ENCODE assay signal across 19 mouse cellular contexts in the genomic region with DNA sequence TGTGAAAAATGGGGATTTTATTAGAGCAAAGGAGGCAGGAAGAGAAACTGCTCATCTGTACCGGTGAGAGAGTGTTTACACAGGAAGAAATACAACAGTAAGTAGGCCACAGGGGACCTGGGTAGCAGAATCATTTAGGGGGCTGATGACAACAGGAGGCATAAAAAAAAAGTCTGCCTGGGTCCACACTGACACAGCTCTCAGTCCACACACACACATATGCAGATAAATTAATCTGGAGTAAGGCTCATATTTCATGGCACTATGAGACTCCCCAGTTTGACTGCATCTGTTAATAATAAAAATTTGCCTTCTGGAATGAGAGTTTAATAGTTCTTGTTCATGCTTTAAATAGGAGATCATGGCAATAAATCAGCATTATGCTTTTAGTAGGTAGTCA.
A peak's percentile ranks its signal among the peaks of the same experiment; 100 is the strongest.
DNase-seq lines count a peak whose midpoint lies in the region; ATAC-seq and TF ChIP-seq lines count a peak whose summit lies in the region.
"Had no signal": no experiment of that assay in that cellular context is flagged by ENCODE, and none has a peak within 500 bp of the region (broad histone marks: within the 10 kb centered on the region; RNA-seq: fewer than 3 reads in every experiment).

No protein-coding gene starts in this region.

- no peak overlapping the region for H3K4me3 ChIP-seq in embryonic facial prominence, embryonic 11.5 days (ENCODE audit: low read depth, low read length)
- H3K4me3 ChIP-seq in embryonic facial prominence, embryonic 10.5 days = no peak overlapping the region
- H3K4me3 ChIP-seq in limb, embryonic 14.5 days (replicated peaks; ENCODE audit: low read length) = no peak overlapping the region
- no peak overlapping the region for H3K4me3 ChIP-seq in kidney, embryonic 16.5 days (ENCODE audit: low read length)
- H3K4me3 ChIP-seq: forebrain, embryonic 12.5 days; heart, embryonic 12.5 days; hindbrain, embryonic 10.5 days had no signal

- H3K27ac ChIP-seq in embryonic facial prominence, embryonic 11.5 days (replicated peaks; ENCODE audit: low read depth, low read length) = no peak overlapping the region
- no peak overlapping the region for H3K27ac ChIP-seq in embryonic facial prominence, embryonic 10.5 days (replicated peaks)
- H3K27ac ChIP-seq in limb, embryonic 14.5 days (replicated peaks; ENCODE audit: low read depth, low read length) = no peak overlapping the region
- H3K27ac ChIP-seq in kidney, embryonic 16.5 days (ENCODE audit: low read length) = no peak overlapping the region
- H3K27ac ChIP-seq: forebrain, embryonic 12.5 days; hindbrain, embryonic 10.5 days; hindbrain, embryonic 14.5 days had no signal

- no peak overlapping the region for H3K9ac ChIP-seq in embryonic facial prominence, embryonic 11.5 days (replicated peaks; ENCODE audit: low read length)
- no peak overlapping the region for H3K9ac ChIP-seq in limb, embryonic 14.5 days (ENCODE audit: low read depth, low read length, severe bottlenecking)
- H3K9ac ChIP-seq in kidney, embryonic 16.5 days (replicated peaks; ENCODE audit: low read length) = no peak overlapping the region
- H3K9ac ChIP-seq: forebrain, embryonic 12.5 days; heart, embryonic 12.5 days; hindbrain, embryonic 14.5 days had no signal

- DNase-seq in embryonic facial prominence, embryonic 11.5 days (ENCODE audit: low spot score) = peak; percentile 31
- no peak for DNase-seq in embryonic facial prominence, embryonic 10.5 days (ENCODE audit: low spot score)
- DNase-seq in A20 (ENCODE audit: low read depth, low spot score) = peak; percentile 18
- DNase-seq in embryo, embryonic 11.5 days (ENCODE audit: low read depth, low spot score) = peak; percentile 13
- DNase-seq in limb, embryonic 14.5 days (ENCODE audit: low spot score) = peak; percentile 42
- no peak for DNase-seq in gastrocnemius, postnatal 25 days
- no peak for DNase-seq in lung, postnatal 10 days
- DNase-seq: adrenal gland, adult 8-10 months; adrenal gland, postnatal 36 days; cerebellum, adult 8-10 months; cerebellum, postnatal 14 days; gastrocnemius, postnatal 14 days had no signal

- WGBS in embryonic facial prominence, embryonic 11.5 days = 31% methylated on average over 1 of the region's 1 CpGs
- WGBS in embryonic facial prominence, embryonic 10.5 days = 36% methylated on average over 1 of the region's 1 CpGs
- WGBS in limb, embryonic 14.5 days = 12% methylated on average over 1 of the region's 1 CpGs
- WGBS in kidney, embryonic 16.5 days = 21% methylated on average over 1 of the region's 1 CpGs

- no peaks in the 10 kb centered on the region for H3K27me3 ChIP-seq in embryonic facial prominence, embryonic 11.5 days (ENCODE audit: control insufficient read depth, insufficient read depth, low read length)
- no peaks in the 10 kb centered on the region for H3K27me3 ChIP-seq in embryonic facial prominence, embryonic 10.5 days (replicated peaks; ENCODE audit: low read depth, poor library complexity, severe bottlenecking)
- no peaks in the 10 kb centered on the region for H3K27me3 ChIP-seq in limb, embryonic 14.5 days (ENCODE audit: control insufficient read depth, insufficient read depth, low read length)
- no peaks in the 10 kb centered on the region for H3K27me3 ChIP-seq in kidney, embryonic 16.5 days (ENCODE audit: insufficient read depth, low read length)
- H3K27me3 ChIP-seq: forebrain, embryonic 12.5 days; heart, embryonic 12.5 days had no signal

- TF ChIP-seq POLR2A in limb, embryonic 14.5 days (IDR thresholded peaks at IDR 0.05; ENCODE audit: borderline replicate concordance, extremely low read depth, insufficient read depth, insufficient read length) = no peak

- H3K4me2 ChIP-seq in embryonic facial prominence, embryonic 11.5 days (ENCODE audit: low read depth, low read length) = no peak overlapping the region
- no peak overlapping the region for H3K4me2 ChIP-seq in limb, embryonic 14.5 days (replicated peaks; ENCODE audit: low read depth, low read length, severe bottlenecking)
- H3K4me2 ChIP-seq in kidney, embryonic 16.5 days (replicated peaks; ENCODE audit: low read depth, low read length) = no peak overlapping the region
- H3K4me2 ChIP-seq: forebrain, embryonic 12.5 days; heart, embryonic 12.5 days; hindbrain, embryonic 14.5 days had no signal

- no peaks in the 10 kb centered on the region for H3K36me3 ChIP-seq in embryonic facial prominence, embryonic 11.5 days (replicated peaks; ENCODE audit: control insufficient read depth, insufficient read depth, low read depth, low read length)
- no peaks in the 10 kb centered on the region for H3K36me3 ChIP-seq in embryonic facial prominence, embryonic 10.5 days (replicated peaks)
- no peaks in the 10 kb centered on the region for H3K36me3 ChIP-seq in limb, embryonic 14.5 days (ENCODE audit: control insufficient read depth, insufficient read depth, low read length)
- no peaks in the 10 kb centered on the region for H3K36me3 ChIP-seq in kidney, embryonic 16.5 days (ENCODE audit: insufficient read depth, low read length)
- H3K36me3 ChIP-seq: forebrain, embryonic 12.5 days; heart, embryonic 12.5 days; hindbrain, embryonic 10.5 days had no signal

- no peak for ATAC-seq in embryonic facial prominence, embryonic 11.5 days (replicated peaks; ENCODE audit: insufficient number of reproducible peaks, low FRiP score, low TSS enrichment, low read depth)
- no peak for ATAC-seq in limb, embryonic 14.5 days (ENCODE audit: low FRiP score, low read depth)
- no peak for ATAC-seq in kidney, embryonic 16.5 days (ENCODE audit: low FRiP score, low TSS enrichment)
- ATAC-seq: forebrain, embryonic 16.5 days; intestine, embryonic 16.5 days had no signal

- no peaks in the 10 kb centered on the region for H3K9me3 ChIP-seq in embryonic facial prominence, embryonic 11.5 days (replicated peaks; ENCODE audit: control insufficient read depth, low read length)
- no peaks in the 10 kb centered on the region for H3K9me3 ChIP-seq in embryonic facial prominence, embryonic 10.5 days
- H3K9me3 ChIP-seq in limb, embryonic 14.5 days (ENCODE audit: control insufficient read depth, low read length) = no peaks in the 10 kb centered on the region
- no peaks in the 10 kb centered on the region for H3K9me3 ChIP-seq in kidney, embryonic 16.5 days (ENCODE audit: low read length)
- H3K9me3 ChIP-seq: forebrain, embryonic 12.5 days; heart, embryonic 12.5 days; hindbrain, embryonic 10.5 days had no signal

- H3K4me1 ChIP-seq in embryonic facial prominence, embryonic 11.5 days (ENCODE audit: control insufficient read depth, insufficient read depth, low read length) = no peaks in the 10 kb centered on the region
- H3K4me1 ChIP-seq in embryonic facial prominence, embryonic 10.5 days = no peaks in the 10 kb centered on the region
- no peaks in the 10 kb centered on the region for H3K4me1 ChIP-seq in limb, embryonic 14.5 days (ENCODE audit: control insufficient read depth, insufficient read depth, low read length)
- H3K4me1 ChIP-seq in kidney, embryonic 16.5 days (ENCODE audit: insufficient read depth, low read length) = no peaks in the 10 kb centered on the region
- H3K4me1 ChIP-seq: forebrain, embryonic 12.5 days; heart, embryonic 12.5 days; hindbrain, embryonic 10.5 days had no signal

Comparison
In these comparisons a context has a peak if more than half of its experiments do, and no peak if none do; other contexts are left out.
1. DNase-seq: peak in embryonic facial prominence, embryonic 11.5 days (single experiment), A20 (single experiment), embryo, embryonic 11.5 days (single experiment) and limb, embryonic 14.5 days (single experiment); none in embryonic facial prominence, embryonic 10.5 days (single experiment), gastrocnemius, postnatal 25 days (single experiment) and lung, postnatal 10 days (single experiment).